Mouse (Mus musculus): ENCODE results near the gene Cd101.

- TF ChIP-seq CTCF (IDR thresholded peaks at IDR 0.05; ENCODE audit: control insufficient read depth, insufficient read depth, insufficient read length) (no peak), CEBPB (IDR thresholded peaks at IDR 0.05; ENCODE audit: low read depth) (no peak), MAX (IDR thresholded peaks at IDR 0.05) (no peak), USF1 (IDR thresholded peaks at IDR 0.05; ENCODE audit: low read depth) (no peak)
These were observed 13.3 kb downstream of the Cd101 start for GRCm38 (mm10) chr3:101016050-101016449.
